Mouse (Mus musculus): ENCODE data around the gene Fuz. TPM values are rescaled to one million over a fixed set of nuclear protein-coding genes. Genes with fewer than 3 reads are reported as not detected.

Fuz gene
- polyA plus RNA-seq, 1 experiment from 2014 or later, result 11.1 TPM

GRCm38 (mm10) chr7:44863982-44864494 lies 31.8 kb upstream of the Fuz start:
- Histone ChIP-seq H3K4me2 (replicated peaks; ENCODE audit: low read depth) (no peak overlapping the region), H3K36me3 (ENCODE audit: control insufficient read depth, insufficient read depth) (peaks cover 47% of the 10 kb centered on the region), H3K27ac (ENCODE audit: low read depth, low read length) (peak overlapping the region; percentile 21; the same call in 1 of the 2 replicates), H3K9me3 (ENCODE audit: control insufficient read depth) (no peaks in the 10 kb centered on the region), H3K4me3 (ENCODE audit: low read depth, low read length) (no peak overlapping the region), H3K9ac (ENCODE audit: low read depth, low read length) (no peak overlapping the region), H3K27me3 (replicated peaks; ENCODE audit: control insufficient read depth, insufficient read depth, low read length) (no peaks in the 10 kb centered on the region), H3K4me1 (replicated peaks; ENCODE audit: control insufficient read depth, insufficient read depth, low read length) (peaks cover 27% of the 10 kb centered on the region)
- no peak for TF ChIP-seq CTCF (IDR thresholded peaks at IDR 0.05; ENCODE audit: low read depth)
- no peak for ATAC-seq
- 82% methylated on average over 11 of the region's 11 CpGs for WGBS

GRCm38 (mm10) chr7:44864595-44865542 lies 31.0 kb upstream of the Fuz start:
- Histone ChIP-seq H3K4me3 (ENCODE audit: low read depth, low read length) (no peak overlapping the region), H3K4me1 (replicated peaks; ENCODE audit: control insufficient read depth, insufficient read depth, low read length) (peaks cover 27% of the 10 kb centered on the region), H3K36me3 (ENCODE audit: control insufficient read depth, insufficient read depth) (peaks cover 42% of the 10 kb centered on the region), H3K9me3 (ENCODE audit: control insufficient read depth) (no peaks in the 10 kb centered on the region), H3K27me3 (replicated peaks; ENCODE audit: control insufficient read depth, insufficient read depth, low read length) (no peaks in the 10 kb centered on the region), H3K4me2 (replicated peaks; ENCODE audit: low read depth) (no peak overlapping the region), H3K27ac (ENCODE audit: low read depth, low read length) (0 out of 2 replicates have a peak overlapping the region, but pooled peaks have one; percentile 21), H3K9ac (ENCODE audit: low read depth, low read length) (no peak overlapping the region)
- no peak for ATAC-seq
- TF ChIP-seq CTCF (IDR thresholded peaks at IDR 0.05; ENCODE audit: low read depth), result no peak
- 78% methylated on average over 24 of the region's 24 CpGs for WGBS

- ATAC-seq, result peak; percentile 29
- Histone ChIP-seq H3K36me3 (ENCODE audit: control insufficient read depth, insufficient read depth) (peaks cover 38% of the 10 kb centered on the region), H3K4me2 (replicated peaks; ENCODE audit: low read depth) (peak overlapping the region; percentile 79), H3K27ac (ENCODE audit: low read depth, low read length) (peak overlapping the region; percentile 37), H3K4me3 (ENCODE audit: low read depth, low read length) (peak overlapping the region; percentile 1; the same call in 1 of the 2 replicates), H3K4me1 (replicated peaks; ENCODE audit: control insufficient read depth, insufficient read depth, low read length) (peaks cover 27% of the 10 kb centered on the region), H3K9ac (ENCODE audit: low read depth, low read length) (peak overlapping the region; percentile 45), H3K27me3 (replicated peaks; ENCODE audit: control insufficient read depth, insufficient read depth, low read length) (no peaks in the 10 kb centered on the region), H3K9me3 (ENCODE audit: control insufficient read depth) (no peaks in the 10 kb centered on the region)
- TF ChIP-seq CTCF (IDR thresholded peaks at IDR 0.05; ENCODE audit: low read depth), result peak; percentile 64
- whole genome bisulfite sequencing, result 29% methylated on average over 15 of the region's 15 CpGs
Measured at GRCm38 (mm10) chr7:44866276-44867009, 29.4 kb upstream of the Fuz start.

- no peak for ATAC-seq
- Histone ChIP-seq H3K27ac (ENCODE audit: low read depth, low read length) (0 out of 2 replicates have a peak overlapping the region, but pooled peaks have one; percentile 37), H3K9me3 (ENCODE audit: control insufficient read depth) (no peaks in the 10 kb centered on the region), H3K4me3 (ENCODE audit: low read depth, low read length) (peak overlapping the region; percentile 86; the same call in 1 of the 2 replicates), H3K4me1 (replicated peaks; ENCODE audit: control insufficient read depth, insufficient read depth, low read length) (peaks cover 27% of the 10 kb centered on the region), H3K4me2 (replicated peaks; ENCODE audit: low read depth) (peak overlapping the region; percentile 79), H3K27me3 (replicated peaks; ENCODE audit: control insufficient read depth, insufficient read depth, low read length) (no peaks in the 10 kb centered on the region), H3K36me3 (ENCODE audit: control insufficient read depth, insufficient read depth) (peaks cover 31% of the 10 kb centered on the region), H3K9ac (ENCODE audit: low read depth, low read length) (no peak overlapping the region)
- no peak for TF ChIP-seq CTCF (IDR thresholded peaks at IDR 0.05; ENCODE audit: low read depth)
- 58% methylated on average over 18 of the region's 19 CpGs for whole genome bisulfite sequencing
Measured at GRCm38 (mm10) chr7:44867010-44867702, 28.7 kb upstream of the Fuz start.

GRCm38 (mm10) chr7:44867802-44868201 lies 28.1 kb upstream of the Fuz start:
- no peak for ATAC-seq
- Histone ChIP-seq H3K9me3 (ENCODE audit: control insufficient read depth) (no peaks in the 10 kb centered on the region), H3K36me3 (ENCODE audit: control insufficient read depth, insufficient read depth) (peaks cover 25% of the 10 kb centered on the region), H3K27ac (ENCODE audit: low read depth, low read length) (no peak overlapping the region), H3K4me2 (replicated peaks; ENCODE audit: low read depth) (peak overlapping the region; percentile 79), H3K9ac (ENCODE audit: low read depth, low read length) (no peak overlapping the region), H3K4me3 (ENCODE audit: low read depth, low read length) (peak overlapping the region; percentile 86), H3K27me3 (replicated peaks; ENCODE audit: control insufficient read depth, insufficient read depth, low read length) (no peaks in the 10 kb centered on the region), H3K4me1 (replicated peaks; ENCODE audit: control insufficient read depth, insufficient read depth, low read length) (peaks cover 27% of the 10 kb centered on the region)
- TF ChIP-seq CTCF (IDR thresholded peaks at IDR 0.05; ENCODE audit: low read depth), result no peak
- 41% methylated on average over 9 of the region's 9 CpGs for WGBS

Data from intestine, postnatal 0 days (tissue).